Mouse (Mus musculus) CH12.LX (cell line): ENCODE measurements at regions not wholly inside any gene's neighbourhood (a gene's known extent, or its start where the extent isn't known, plus 50 kb on each side); places are given as distances from the start of the nearest gene placed in this dataset.

ENCODE experiments used
- DNase-seq: peaks from one replicate; pipeline ENCODE4 v3.0.0-alpha.2; 2013; ENCODE audit errors: extremely low read depth
- H3K27ac ChIP-seq: 2 replicates; pipeline ENCODE4 v1.5.1; 2012; ENCODE audit warnings: low read depth, mild to moderate bottlenecking, control low read depth, moderate library complexity; ENCODE audit not compliant: insufficient read depth
- H3K27me3 ChIP-seq: replicated peaks from 2 replicates; pipeline ENCODE3; 2012; ENCODE audit warnings: inconsistent platforms
- H3K36me3 ChIP-seq, 2 experiments: replicated peaks in 1 of 2; 2 replicates each; pipeline versions ENCODE3 to v1.6.1; 2012; ENCODE audit warnings: inconsistent platforms in 1 of 2, low read length in 1 of 2, mild to moderate bottlenecking in 1 of 2, mixed read lengths in 1 of 2, moderate library complexity in 1 of 2; ENCODE audit not compliant: control insufficient read depth in 1 of 2, insufficient read depth in 1 of 2
- H3K4me1 ChIP-seq, 2 experiments: 2 replicates each; pipeline ENCODE4 v1.6.1; 2012; ENCODE audit warnings: inconsistent platforms in 1 of 2, moderate library complexity in 1 of 2; ENCODE audit not compliant: insufficient read depth in 2 of 2, control insufficient read depth in 1 of 2
- H3K4me2 ChIP-seq: 2 replicates; pipeline ENCODE4 v1.6.1; 2012; ENCODE audit warnings: low read depth, mild to moderate bottlenecking, control low read depth; ENCODE audit not compliant: poor library complexity, insufficient read depth, severe bottlenecking
- H3K4me3 ChIP-seq, 3 experiments: fragments of 150-350 bp in 1 of 3; sonication (generic) in 1 of 3; replicated peaks in 1 of 3; 2 replicates each; pipeline versions ENCODE3 to v1.5.1; 2011 to 2012; ENCODE audit warnings: low read depth in 2 of 3, low read length in 2 of 3, mild to moderate bottlenecking in 2 of 3, moderate library complexity in 2 of 3, control low read depth in 1 of 3, improper control_type of control experiment in 1 of 3, inconsistent platforms in 1 of 3, mixed read lengths in 1 of 3; ENCODE audit not compliant: poor library complexity in 1 of 3
- H3K79me2 ChIP-seq: replicated peaks from 2 replicates; pipeline ENCODE4 v1.6.1; 2012; ENCODE audit warnings: mild to moderate bottlenecking, moderate library complexity; ENCODE audit not compliant: control insufficient read depth, poor library complexity, insufficient read depth, severe bottlenecking; ENCODE audit errors: extremely low read depth
- H3K9ac ChIP-seq: 2 replicates; pipeline ENCODE4 v1.6.1; 2012; ENCODE audit warnings: low read depth, mild to moderate bottlenecking, control low read depth, moderate library complexity; ENCODE audit not compliant: insufficient read depth
- H3K9me3 ChIP-seq: replicated peaks from 2 replicates; pipeline ENCODE3; 2012; ENCODE audit warnings: low read length, inconsistent platforms, mixed read lengths
- BHLHE40 ChIP-seq: IDR thresholded peaks from 2 replicates; pipeline ENCODE4 v1.6.1; 2011; ENCODE audit warnings: mild to moderate bottlenecking, low read depth, low read length, improper control_type of control experiment
- CHD2 ChIP-seq: IDR thresholded peaks from 2 replicates; pipeline ENCODE4 v1.6.1; 2011; ENCODE audit warnings: low read length, improper control_type of control experiment
- ELF1 ChIP-seq: IDR thresholded peaks from 2 replicates; pipeline ENCODE4 v1.6.1; 2014; ENCODE audit warnings: low read depth, mild to moderate bottlenecking, inconsistent platforms, low read length, improper control_type of control experiment
- KAT2A ChIP-seq: IDR thresholded peaks from 2 replicates; pipeline ENCODE4 v1.6.1; 2012; ENCODE audit warnings: low read length, improper control_type of control experiment, inconsistent platforms; ENCODE audit not compliant: insufficient replicate concordance
- MEF2A ChIP-seq: IDR thresholded peaks from 2 replicates; pipeline ENCODE4 v1.6.1; 2014; ENCODE audit warnings: low read depth, mild to moderate bottlenecking, inconsistent platforms, low read length, improper control_type of control experiment, borderline replicate concordance
- MXI1 ChIP-seq: IDR thresholded peaks from 2 replicates; pipeline ENCODE4 v1.6.1; 2011; ENCODE audit warnings: mild to moderate bottlenecking, low read depth, low read length, improper control_type of control experiment
- POLR2AphosphoS2 ChIP-seq: IDR thresholded peaks from 2 replicates; pipeline ENCODE4 v1.6.1; 2011; ENCODE audit warnings: low read depth, low read length, improper control_type of control experiment
- RAD21 ChIP-seq: IDR thresholded peaks from 2 replicates; pipeline ENCODE4 v1.6.1; 2011; ENCODE audit warnings: low read depth, mild to moderate bottlenecking, low read length, improper control_type of control experiment, moderate library complexity
- UBTF ChIP-seq: IDR thresholded peaks from 2 replicates; pipeline ENCODE4 v1.6.1; 2012; ENCODE audit warnings: low read depth, mild to moderate bottlenecking, inconsistent platforms, low read length, improper control_type of control experiment, moderate library complexity
- ZKSCAN1 ChIP-seq: IDR thresholded peaks from 2 replicates; pipeline ENCODE4 v1.6.1; 2012; ENCODE audit warnings: low read depth, inconsistent platforms, low read length, improper control_type of control experiment, borderline replicate concordance
- ZNF384 ChIP-seq: IDR thresholded peaks from 2 replicates; pipeline ENCODE4 v1.6.1; 2012; ENCODE audit warnings: low read depth, low read length, improper control_type of control experiment, inconsistent platforms
- dilution Hi-C: fragments of 300-500 bp; cut with MboI; formaldehyde crosslinking; loops from 2 replicates; pipeline ENCODE4 v1.14.3; 2020; ENCODE audit warnings: low sequenced_read_pairs; ENCODE audit not compliant: extremely low pct_unique_long_range_greater_than_20kb, extremely low pct_ligation_motif_present
- in situ Hi-C: fragments of 300-500 bp; cut with MboI; formaldehyde crosslinking; loops from 3 replicates; pipeline ENCODE4 v1.14.3; 2019; ENCODE audit warnings: low sequenced_read_pairs, low pct_ligation_motif_present, low pct_unique_long_range_greater_than_20kb, mixed read lengths

GRCm38 (mm10) chr12:48959289-48960005, 423.0 kb upstream of the Foxg1 start:
- dilution Hi-C loops = no loop called here
- H3K9me3 ChIP-seq = no peaks in the 10 kb centered on the region
- no peaks in the 10 kb centered on the region for H3K79me2 ChIP-seq
- no peak overlapping the region for H3K4me3 ChIP-seq
- H3K27ac ChIP-seq = no peak overlapping the region
- H3K27me3 ChIP-seq = no peaks in the 10 kb centered on the region
- in situ Hi-C loops = no loop called here
- H3K4me2 ChIP-seq = peak overlapping the region; percentile 29; the same call in 1 of the 2 replicates
- H3K4me1 ChIP-seq = no peaks in the 10 kb centered on the region
- TF ChIP-seq RAD21 = no peak
- TF ChIP-seq CHD2 = no peak
- TF ChIP-seq ZKSCAN1 = no peak
- TF ChIP-seq ELF1 = no peak
- TF ChIP-seq MEF2A = no peak
- no peak for TF ChIP-seq KAT2A
- no peak overlapping the region for H3K9ac ChIP-seq
- no peaks in the 10 kb centered on the region for H3K36me3 ChIP-seq
- no peak for DNase-seq

GRCm38 (mm10) chr12:48960056-48960455, 422.4 kb upstream of the Foxg1 start:
- Histone ChIP-seq H3K9ac (no peak overlapping the region), H3K4me3 (no peak overlapping the region), H3K27ac (no peak overlapping the region), H3K27me3 (no peaks in the 10 kb centered on the region)
- TF ChIP-seq BHLHE40 = no peak
- peak; percentile 26; the same call in 1 of the 2 replicates for TF ChIP-seq ZNF384
- TF ChIP-seq, all 38 proteins: peak for 1
- no peaks in the 10 kb centered on the region for H3K9me3 ChIP-seq
- in situ Hi-C loops (no loop called here), dilution Hi-C loops (no loop called here)
- no peaks in the 10 kb centered on the region for H3K79me2 ChIP-seq
- H3K4me2 ChIP-seq = no peak overlapping the region
- H3K36me3 ChIP-seq = no peaks in the 10 kb centered on the region
- H3K4me1 ChIP-seq = no peaks in the 10 kb centered on the region
- DNase-seq = no peak

- no peak overlapping the region for H3K9ac ChIP-seq
- H3K4me3 ChIP-seq = no peak overlapping the region
- no peak overlapping the region for H3K27ac ChIP-seq
- no peaks in the 10 kb centered on the region for H3K27me3 ChIP-seq
- no peaks in the 10 kb centered on the region for H3K9me3 ChIP-seq
- no peaks in the 10 kb centered on the region for H3K79me2 ChIP-seq
- no peaks in the 10 kb centered on the region for H3K36me3 ChIP-seq
- no peak overlapping the region for H3K4me2 ChIP-seq
- in situ Hi-C loops (no loop called here), dilution Hi-C loops (no loop called here)
- no peaks in the 10 kb centered on the region for H3K4me1 ChIP-seq
- no peak for DNase-seq
- no peak for TF ChIP-seq MXI1
- TF ChIP-seq UBTF = no peak
- TF ChIP-seq POLR2AphosphoS2 = no peak
- TF ChIP-seq ZKSCAN1 = no peak
These were observed 419.0 kb upstream of the Foxg1 start for GRCm38 (mm10) chr12:48963451-48963850.
